Mouse (Mus musculus) liver, adult 2 months (tissue): ENCODE measurements around the gene Gm5849. TPM values are rescaled to one million over a fixed set of nuclear protein-coding genes. Genes with fewer than 3 reads are reported as not detected.
"Not testable (repeated sequence)": the region's sequence is repeated elsewhere in the genome, so short reads cannot be mapped to it uniquely, and the experiment has no call there.

Experiments used
- DNase-seq: peaks from one replicate; pipeline ENCODE4 v3.0.0-alpha.2; 2011; ENCODE audit warnings: low read depth, low spot score; ENCODE audit errors: extremely low read depth
- H3K27ac ChIP-seq: fragments of 200-500 bp; replicated peaks from 2 replicates; pipeline ENCODE4 v1.5.1; 2012; ENCODE audit warnings: low read depth, mild to moderate bottlenecking, control low read depth, inconsistent platforms, low read length; ENCODE audit not compliant: insufficient read depth
- H3K27me3 ChIP-seq: fragments of 200-500 bp; 2 replicates; pipeline ENCODE4 v1.6.1; 2012; ENCODE audit warnings: mild to moderate bottlenecking, moderate library complexity, low read length, inconsistent platforms; ENCODE audit not compliant: control insufficient read depth, insufficient read depth
- H3K36me3 ChIP-seq: fragments of 200-500 bp; 2 replicates; pipeline ENCODE4 v1.6.1; 2012; ENCODE audit warnings: low read length, inconsistent platforms; ENCODE audit not compliant: control insufficient read depth, insufficient read depth
- H3K4me1 ChIP-seq: fragments of 200-500 bp; 2 replicates; pipeline ENCODE4 v1.6.1; 2011; ENCODE audit warnings: low read length; ENCODE audit not compliant: control insufficient read depth, insufficient read depth
- H3K4me3 ChIP-seq: fragments of 200-500 bp; 2 replicates; pipeline ENCODE4 v1.5.1; 2011; ENCODE audit warnings: low read depth, mild to moderate bottlenecking, control low read depth, low read length, moderate library complexity; ENCODE audit not compliant: insufficient read depth
- H3K79me2 ChIP-seq: fragments of 200-500 bp; 2 replicates; pipeline ENCODE4 v1.6.1; 2012; ENCODE audit warnings: inconsistent platforms, mild to moderate bottlenecking, low read length, moderate library complexity; ENCODE audit not compliant: control insufficient read depth, insufficient read depth
- H3K9ac ChIP-seq: fragments of 200-500 bp; 2 replicates; pipeline ENCODE4 v1.6.1; 2012; ENCODE audit warnings: low read depth, mild to moderate bottlenecking, control low read depth, inconsistent platforms, low read length
- CTCF ChIP-seq: fragments of 200-500 bp; IDR thresholded peaks from 2 replicates; pipeline ENCODE4 v1.5.1; 2011; ENCODE audit warnings: low read depth, low read length, control low read depth
- POLR2A ChIP-seq: fragments of 200-500 bp; IDR thresholded peaks from 2 replicates; pipeline ENCODE4 v1.6.1; 2011; ENCODE audit warnings: low read length, control low read depth; ENCODE audit not compliant: insufficient read depth; ENCODE audit errors: extremely low read depth
- WGBS: fragments of 180-500 bp; shearing (Covaris S2); methylation state at CpG from one replicate; pipeline ENCODE4 v1.1.7; 2018; 5-methylcytosine and 5-hydroxymethylcytosine counted together
- polyA plus RNA-seq: library from polyadenylated mRNA; depleted of rRNA; stranded (reverse); fragments of >200 nt; gene quantifications from 2 replicates; pipeline ENCODE4 v1.2.3, GENCODE M21; 2012; rRNA removed
- total RNA-seq: library from RNA; depleted of rRNA; stranded (reverse); fragments of >200 nt; gene quantifications from 2 replicates; pipeline ENCODE4 v1.2.3, GENCODE M21; 2014; rRNA removed

The Gm5849 gene
- total RNA-seq (not detected in 2 replicates), polyA plus RNA-seq (not detected in 2 replicates)

- H3K9ac ChIP-seq, H3K36me3 ChIP-seq, H3K4me1 ChIP-seq, DNase-seq, H3K79me2 ChIP-seq, H3K27ac ChIP-seq, H3K27me3 ChIP-seq, H3K4me3 ChIP-seq: not testable (repeated sequence)
- 86% methylated on average over 1 of the region's 1 CpGs for WGBS
These were observed at the start of gene Gm5849 for GRCm38 (mm10) chr3:90777776-90778175. TSS of gene Gm5849 (minus strand) at chr3:90777876.

- DNase-seq: no peak
- H3K4me1 ChIP-seq: no peaks in the 10 kb centered on the region
- H3K36me3 ChIP-seq: no peaks in the 10 kb centered on the region
- TF ChIP-seq CTCF: no peak
- TF ChIP-seq POLR2A: no peak
- H3K9ac ChIP-seq: no peak overlapping the region
- no peaks in the 10 kb centered on the region for H3K79me2 ChIP-seq
- H3K27me3 ChIP-seq: no peaks in the 10 kb centered on the region
- H3K27ac ChIP-seq: no peak overlapping the region
- 90% methylated on average over 1 of the region's 1 CpGs for WGBS
- no peak overlapping the region for H3K4me3 ChIP-seq
These were observed 28.0 kb downstream of the Gm5849 start for GRCm38 (mm10) chr3:90749658-90750057.

GRCm38 (mm10) chr3:90726606-90727005 lies 51.1 kb downstream of the Gm5849 start, which contains the start of gene Pglyrp4:
TSS of gene Pglyrp4 (plus strand) at chr3:90726906.
- DNase-seq: no peak
- Histone ChIP-seq H3K4me1 (no peaks in the 10 kb centered on the region), H3K36me3 (no peaks in the 10 kb centered on the region), H3K27ac (no peak within 1 kb of the TSS), H3K4me3 (no peak within 1 kb of the TSS), H3K79me2 (no peaks in the 10 kb centered on the region), H3K9ac (no peak within 1 kb of the TSS), H3K27me3 (peaks cover 3% of the 10 kb centered on the region; the same call in 1 of the 2 replicates)
- 76% methylated on average over 3 of the region's 3 CpGs for WGBS
- no peak for TF ChIP-seq CTCF
- TF ChIP-seq POLR2A: no peak

Other genes starting within 250 kb of the Gm5849 start
- gene S100a16, start 240.6 kb downstream of the Gm5849 start, total RNA-seq: 38.0 and 40.7 TPM in 2 replicates
- 40.1 and 55.0 TPM in 2 replicates for gene S100a16, start 240.6 kb downstream of the Gm5849 start, polyA plus RNA-seq
- not detected in 2 replicates for gene S100a3, start 217.3 kb downstream of the Gm5849 start, total RNA-seq
- not detected in 2 replicates for gene S100a3, start 217.3 kb downstream of the Gm5849 start, polyA plus RNA-seq
- gene S100a2, start 187.6 kb downstream of the Gm5849 start, total RNA-seq: not detected in 2 replicates
- not detected in 2 replicates for gene S100a2, start 187.6 kb downstream of the Gm5849 start, polyA plus RNA-seq
- gene Gm42674, start 176.0 kb downstream of the Gm5849 start, total RNA-seq: not detected in 2 replicates
- not detected in 2 replicates for gene Gm42674, start 176.0 kb downstream of the Gm5849 start, polyA plus RNA-seq
- 2.8 and 2.9 TPM in 2 replicates for gene S100a4, start 174.1 kb downstream of the Gm5849 start, total RNA-seq
- gene S100a4, start 174.1 kb downstream of the Gm5849 start, polyA plus RNA-seq: 0.87 and 1.0 TPM in 2 replicates
- not detected in 2 replicates for gene S100a5, start 169.4 kb downstream of the Gm5849 start, total RNA-seq
- gene S100a5, start 169.4 kb downstream of the Gm5849 start, polyA plus RNA-seq: not detected in 2 replicates
- gene S100a6, start 165.0 kb downstream of the Gm5849 start, total RNA-seq: 2.4 and 3.6 TPM in 2 replicates
- 4.7 and 8.1 TPM in 2 replicates for gene S100a6, start 165.0 kb downstream of the Gm5849 start, polyA plus RNA-seq
- not detected in 2 replicates for gene S100a7a, start 123.9 kb downstream of the Gm5849 start, total RNA-seq
- gene S100a7a, start 123.9 kb downstream of the Gm5849 start, polyA plus RNA-seq: not detected in 2 replicates
- 1.4 and 1.7 TPM in 2 replicates for gene S100a8, start 108.9 kb downstream of the Gm5849 start, total RNA-seq
- 0.54 and 0.90 TPM in 2 replicates for gene S100a8, start 108.9 kb downstream of the Gm5849 start, polyA plus RNA-seq
- 2.6 and 3.6 TPM in 2 replicates for gene S100a9, start 82.2 kb downstream of the Gm5849 start, total RNA-seq
- gene S100a9, start 82.2 kb downstream of the Gm5849 start, polyA plus RNA-seq: 0.76 and 0.92 TPM in 2 replicates
- not detected in 2 replicates for gene Pglyrp4, start 51.0 kb downstream of the Gm5849 start, total RNA-seq
- gene Pglyrp4, start 51.0 kb downstream of the Gm5849 start, polyA plus RNA-seq: not detected in 2 replicates